Mouse (Mus musculus): Measurements from ENCODE around the gene Srrd. TPM values are rescaled to one million over a fixed set of nuclear protein-coding genes. Genes with fewer than 3 reads are reported as not detected.

Srrd gene
- not detected for polyA plus RNA-seq (2014; fragmentation: Illumina TruSeq; extraction: RNeasy Lipid Tissue Mini Kit (QIAGEN cat#74804); ENCODE audit: low read depth, low replicate concordance)

GRCm38 (mm10) chr5:112342463-112343204 lies at the start of gene Srrd, which contains the start of gene Hps4:
Srrd (minus strand) TSS chr5:112343040.
Hps4 (plus strand) TSS chr5:112343083.

GRCm38 (mm10) chr5:112355910-112356309 lies 13.1 kb upstream of the Srrd start, which contains the start of gene Gm6583:
Gm6583 (minus strand) TSS chr5:112356033.

GRCm38 (mm10) chr5:112325546-112326445 lies 17.0 kb downstream of the Srrd start, which contains the start of gene Tfip11:
Tfip11 (plus strand) TSS chr5:112326358.

Other genes with a start within 250 kb of the Srrd start
- gene Cryba4, start 90.5 kb downstream of the Srrd start, polyA plus RNA-seq (2014; fragmentation: Illumina TruSeq; extraction: RNeasy Lipid Tissue Mini Kit (QIAGEN cat#74804); ENCODE audit: low read depth, low replicate concordance), result not detected
- gene Crybb1, start 87.2 kb downstream of the Srrd start, polyA plus RNA-seq (2014; fragmentation: Illumina TruSeq; extraction: RNeasy Lipid Tissue Mini Kit (QIAGEN cat#74804); ENCODE audit: low read depth, low replicate concordance), result not detected
- 4.1 TPM for gene Tpst2, start 66.3 kb downstream of the Srrd start, polyA plus RNA-seq (2014; fragmentation: Illumina TruSeq; extraction: RNeasy Lipid Tissue Mini Kit (QIAGEN cat#74804); ENCODE audit: low read depth, low replicate concordance)
- gene Tfip11, start 16.7 kb downstream of the Srrd start, polyA plus RNA-seq (2014; fragmentation: Illumina TruSeq; extraction: RNeasy Lipid Tissue Mini Kit (QIAGEN cat#74804); ENCODE audit: low read depth, low replicate concordance), result 6.4 TPM
- gene Hps4, start within 50 bp of the Srrd start, polyA plus RNA-seq (2014; fragmentation: Illumina TruSeq; extraction: RNeasy Lipid Tissue Mini Kit (QIAGEN cat#74804); ENCODE audit: low read depth, low replicate concordance), result 20.8 TPM
- gene Gm6583, start 13.0 kb upstream of the Srrd start, polyA plus RNA-seq (2014; fragmentation: Illumina TruSeq; extraction: RNeasy Lipid Tissue Mini Kit (QIAGEN cat#74804); ENCODE audit: low read depth, low replicate concordance), result not detected
- not detected for gene Asphd2, start 51.8 kb upstream of the Srrd start, polyA plus RNA-seq (2014; fragmentation: Illumina TruSeq; extraction: RNeasy Lipid Tissue Mini Kit (QIAGEN cat#74804); ENCODE audit: low read depth, low replicate concordance)
- not detected for gene Gm6588, start 106.4 kb upstream of the Srrd start, polyA plus RNA-seq (2014; fragmentation: Illumina TruSeq; extraction: RNeasy Lipid Tissue Mini Kit (QIAGEN cat#74804); ENCODE audit: low read depth, low replicate concordance)
- 0.28 TPM for gene Sez6l, start 234.1 kb upstream of the Srrd start, polyA plus RNA-seq (2014; fragmentation: Illumina TruSeq; extraction: RNeasy Lipid Tissue Mini Kit (QIAGEN cat#74804); ENCODE audit: low read depth, low replicate concordance)

All from sigmoid colon, adult 10 weeks (tissue).